In genomic region chr2:70226679-70227078, GRCm38 (mm10) we compare ENCODE assay signal across 11 mouse cellular contexts.
DNase-seq lines count a peak whose midpoint lies in the region; ATAC-seq lines count a peak whose summit lies in the region.
"Had no signal": no experiment of that assay in that cellular context is flagged by ENCODE, and none has a peak within 500 bp of the region (broad histone marks: within the 10 kb centered on the region; RNA-seq: fewer than 3 reads in every experiment).

No protein-coding gene starts in this region.

- H3K9me3 ChIP-seq in limb, embryonic 11.5 days (ENCODE audit: control insufficient read depth, low read length) = no peaks in the 10 kb centered on the region
- H3K9me3 ChIP-seq in limb, embryonic 10.5 days (replicated peaks) = no peaks in the 10 kb centered on the region
- H3K9me3 ChIP-seq: lung, embryonic 15.5 days had no signal

- ATAC-seq in cerebellum, adult (ENCODE audit: insufficient number of reproducible peaks, low FRiP score, low TSS enrichment) = no peak
- no peak for ATAC-seq in limb, embryonic 11.5 days (ENCODE audit: insufficient number of reproducible peaks, low FRiP score, low TSS enrichment, low read depth)

- H3K9ac ChIP-seq in limb, embryonic 11.5 days (ENCODE audit: low read length) = no peak overlapping the region
- H3K9ac ChIP-seq: lung, embryonic 15.5 days had no signal

- H3K4me2 ChIP-seq in limb, embryonic 11.5 days (ENCODE audit: low read depth, severe bottlenecking) = no peak overlapping the region
- H3K4me2 ChIP-seq: lung, embryonic 15.5 days had no signal

- H3K4me1 ChIP-seq in limb, embryonic 11.5 days (ENCODE audit: control insufficient read depth, insufficient read depth, low read length) = peaks cover 4% of the 10 kb centered on the region; the same call in 1 of the 2 replicates
- peaks cover 16% of the 10 kb centered on the region for H3K4me1 ChIP-seq in limb, embryonic 10.5 days
- H3K4me1 ChIP-seq: lung, embryonic 15.5 days had no signal

- H3K27ac ChIP-seq in limb, embryonic 11.5 days (replicated peaks; ENCODE audit: low read depth, low read length) = no peak overlapping the region
- no peak overlapping the region for H3K27ac ChIP-seq in limb, embryonic 10.5 days
- H3K27ac ChIP-seq: lung, embryonic 15.5 days had no signal

- 8% methylated on average over 3 of the region's 3 CpGs for WGBS in limb, embryonic 11.5 days
- 14% methylated on average over 3 of the region's 3 CpGs for WGBS in limb, embryonic 10.5 days

- H3K27me3 ChIP-seq in limb, embryonic 11.5 days (ENCODE audit: control insufficient read depth, insufficient read depth, low read length) = no peaks in the 10 kb centered on the region
- peaks cover 33% of the 10 kb centered on the region for H3K27me3 ChIP-seq in limb, embryonic 10.5 days (ENCODE audit: low read depth, poor library complexity, severe bottlenecking)
- H3K27me3 ChIP-seq: lung, embryonic 15.5 days had no signal

- DNase-seq in cerebellum, postnatal 14 days = peak; percentile 18 to 54
- DNase-seq in limb, embryonic 11.5 days (ENCODE audit: low spot score) = peak; percentile 23
- no peak for DNase-seq in limb, embryonic 10.5 days (ENCODE audit: low spot score)
- peak; percentile 68 for DNase-seq in NIH3T3 (ENCODE audit: low read depth)
- DNase-seq in lung, postnatal 14 days = peak; percentile 9
- no peak for DNase-seq in right cerebral cortex, postnatal 4 days
- DNase-seq in heart, postnatal 25 days (ENCODE audit: low spot score) = no peak
- DNase-seq: gastrocnemius, postnatal 14 days; kidney, postnatal 25 days had no signal

- intact Hi-C loops in heart, postnatal 25 days (cut with DNase I) = loop anchor here (2.0 to 5.0 kb wide), 2 partner anchors 99 to 332 kb away; no protein-coding TSS in a partner anchor

- no peak overlapping the region for H3K4me3 ChIP-seq in limb, embryonic 11.5 days (ENCODE audit: low read depth, low read length)
- H3K4me3 ChIP-seq in limb, embryonic 10.5 days = no peak overlapping the region
- H3K4me3 ChIP-seq: lung, embryonic 15.5 days had no signal

- no peaks in the 10 kb centered on the region for H3K36me3 ChIP-seq in limb, embryonic 11.5 days (ENCODE audit: control insufficient read depth, insufficient read depth, low read length)
- H3K36me3 ChIP-seq in limb, embryonic 10.5 days = no peaks in the 10 kb centered on the region
- H3K36me3 ChIP-seq: lung, embryonic 15.5 days had no signal

Comparison
In these comparisons a context has a peak if more than half of its experiments do, and no peak if none do; other contexts are left out.
1. DNase-seq: peak in cerebellum, postnatal 14 days (2 of 2), limb, embryonic 11.5 days (single experiment), NIH3T3 (single experiment) and lung, postnatal 14 days (single experiment); none in limb, embryonic 10.5 days (single experiment), right cerebral cortex, postnatal 4 days (single experiment) and heart, postnatal 25 days (single experiment).